Mouse (Mus musculus): ENCODE data around the gene Etv6. TPM values are rescaled to one million over a fixed set of nuclear protein-coding genes. Genes with fewer than 3 reads are reported as not detected.

Etv6 gene
- polyA plus RNA-seq, 1 experiment, result 13.5 TPM

DNA sequence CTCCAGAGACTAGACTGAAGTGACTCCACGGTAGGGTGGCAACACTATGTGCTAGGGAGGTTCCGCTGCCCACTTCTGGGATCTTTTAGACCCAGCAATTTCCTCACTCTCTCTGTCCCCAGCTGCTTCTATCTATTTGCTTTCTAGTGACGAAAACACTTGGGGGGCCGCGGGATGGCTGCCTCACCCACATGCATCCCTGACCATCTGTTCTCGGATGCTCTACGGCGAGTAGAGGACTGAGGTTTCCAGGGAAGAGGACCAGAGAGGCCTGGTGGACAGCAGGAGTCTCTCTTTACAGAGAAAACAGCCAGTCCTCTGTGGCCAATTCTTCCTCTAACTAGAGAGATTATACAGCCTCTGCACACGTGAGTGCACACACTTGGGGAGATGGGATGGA is 43.6 kb downstream of the Etv6 start:
- TF ChIP-seq POLR2A (IDR thresholded peaks at IDR 0.05; ENCODE audit: borderline replicate concordance, extremely low read depth, insufficient read depth, insufficient read length, poor library complexity, severe bottlenecking), result no peak
- no peak for TF ChIP-seq CTCF (IDR thresholded peaks at IDR 0.05; ENCODE audit: borderline replicate concordance, extremely low read depth, insufficient read depth, insufficient read length)
- DNase-seq (ENCODE audit: low read depth), result no peak

DNA sequence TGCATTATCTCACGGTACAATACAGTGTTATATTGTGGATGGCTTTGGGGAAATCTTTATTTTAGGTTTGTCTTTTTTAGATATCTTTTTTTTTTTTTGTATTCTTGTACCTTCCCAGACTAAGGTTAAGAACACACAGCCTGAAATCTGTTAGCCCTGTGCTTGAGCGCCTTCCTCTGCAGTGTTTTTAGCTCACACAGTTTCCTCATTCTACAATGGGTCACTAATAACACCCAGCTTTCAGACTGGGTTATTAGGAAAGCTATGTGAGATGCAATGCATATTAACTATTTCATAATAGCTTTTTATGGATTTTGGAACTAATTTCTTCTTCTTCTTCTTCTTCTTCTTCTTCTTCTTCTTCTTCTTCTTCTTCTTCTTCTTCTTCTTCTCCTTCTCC is 44.1 kb downstream of the Etv6 start:
- TF ChIP-seq POLR2A (IDR thresholded peaks at IDR 0.05; ENCODE audit: borderline replicate concordance, extremely low read depth, insufficient read depth, insufficient read length, poor library complexity, severe bottlenecking) (no peak), CTCF (IDR thresholded peaks at IDR 0.05; ENCODE audit: borderline replicate concordance, extremely low read depth, insufficient read depth, insufficient read length) (no peak)
- no peak for DNase-seq (ENCODE audit: low read depth)

DNA sequence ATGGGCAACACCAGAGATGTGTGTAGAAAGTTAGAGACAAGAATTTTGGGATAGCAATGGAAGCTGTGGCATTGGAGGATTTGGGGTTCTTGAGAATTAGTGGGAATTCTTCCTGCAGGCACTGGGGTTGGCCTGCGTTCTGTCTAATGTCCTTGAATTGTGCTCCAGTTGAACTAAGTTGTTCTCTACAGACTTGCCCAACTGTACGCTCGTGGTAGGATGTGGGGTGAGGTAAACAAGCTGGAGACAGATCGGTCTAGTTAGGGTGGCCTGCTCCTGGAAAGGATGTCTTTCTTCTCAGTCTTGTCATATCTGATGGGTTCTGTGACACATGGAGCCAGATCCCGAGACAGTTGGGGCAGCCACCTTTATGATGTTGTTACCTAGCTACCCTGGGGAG is 45.4 kb downstream of the Etv6 start:
- DNase-seq (ENCODE audit: low read depth), result no peak
- TF ChIP-seq CTCF (IDR thresholded peaks at IDR 0.05; ENCODE audit: borderline replicate concordance, extremely low read depth, insufficient read depth, insufficient read length) (no peak), POLR2A (IDR thresholded peaks at IDR 0.05; ENCODE audit: borderline replicate concordance, extremely low read depth, insufficient read depth, insufficient read length, poor library complexity, severe bottlenecking) (no peak)

DNA sequence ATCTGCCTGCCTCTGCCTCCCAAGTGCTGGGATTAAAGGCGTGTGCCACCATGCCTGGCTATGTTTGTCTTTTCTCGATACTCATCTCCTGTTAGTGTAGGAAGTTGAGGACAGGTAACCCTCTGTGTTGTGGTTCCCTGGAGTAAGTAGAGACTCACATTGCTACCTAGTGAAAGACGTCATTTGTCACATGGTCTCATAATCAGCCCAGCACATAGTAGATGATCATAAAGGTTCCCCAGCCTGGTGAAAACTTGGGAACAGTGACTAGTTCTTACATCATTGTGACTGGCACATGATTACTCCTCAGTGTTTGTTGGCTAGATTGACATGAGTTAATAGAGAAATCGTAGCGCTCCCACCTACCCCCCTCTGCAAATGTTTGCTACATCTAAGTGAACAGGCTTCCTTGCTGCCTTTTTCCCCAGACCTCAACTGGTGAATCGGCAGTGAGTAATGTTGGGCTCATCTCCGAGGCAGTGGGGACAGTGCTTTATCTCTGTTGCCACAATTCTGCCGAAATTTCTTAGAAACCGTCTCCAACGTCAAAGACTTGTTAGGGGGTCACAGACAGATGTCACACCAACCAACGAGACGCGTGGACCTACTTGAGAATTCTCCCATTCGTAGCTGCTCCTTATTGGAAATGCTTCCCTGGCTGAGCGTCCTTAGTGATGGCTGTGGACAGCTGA is 46.9 kb downstream of the Etv6 start:
- TF ChIP-seq CTCF (IDR thresholded peaks at IDR 0.05; ENCODE audit: borderline replicate concordance, extremely low read depth, insufficient read depth, insufficient read length) (no peak), POLR2A (IDR thresholded peaks at IDR 0.05; ENCODE audit: borderline replicate concordance, extremely low read depth, insufficient read depth, insufficient read length, poor library complexity, severe bottlenecking) (no peak)
- no peak for DNase-seq (ENCODE audit: low read depth)

DNA sequence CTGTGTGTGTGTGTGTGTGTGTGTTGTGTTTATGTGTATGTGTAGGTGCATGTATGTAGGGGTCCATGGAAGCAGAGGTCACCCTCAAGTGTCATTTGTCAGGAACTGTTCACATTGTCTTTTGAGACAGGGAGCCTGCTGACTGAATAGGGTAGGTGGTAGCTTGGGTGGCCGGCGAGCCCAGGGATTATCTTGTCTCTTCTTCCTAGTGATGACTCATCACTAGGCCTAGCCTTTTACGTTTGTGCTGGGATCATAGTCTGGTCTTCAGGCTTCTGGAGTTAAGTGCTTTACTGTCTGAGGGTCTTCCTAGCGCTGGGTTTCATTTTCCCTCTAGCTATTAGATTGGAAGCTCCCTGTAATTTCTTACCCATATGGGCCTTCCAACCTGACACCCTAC is 47.9 kb downstream of the Etv6 start:
- no peak for DNase-seq (ENCODE audit: low read depth)
- TF ChIP-seq POLR2A (IDR thresholded peaks at IDR 0.05; ENCODE audit: borderline replicate concordance, extremely low read depth, insufficient read depth, insufficient read length, poor library complexity, severe bottlenecking), result no peak

DNA sequence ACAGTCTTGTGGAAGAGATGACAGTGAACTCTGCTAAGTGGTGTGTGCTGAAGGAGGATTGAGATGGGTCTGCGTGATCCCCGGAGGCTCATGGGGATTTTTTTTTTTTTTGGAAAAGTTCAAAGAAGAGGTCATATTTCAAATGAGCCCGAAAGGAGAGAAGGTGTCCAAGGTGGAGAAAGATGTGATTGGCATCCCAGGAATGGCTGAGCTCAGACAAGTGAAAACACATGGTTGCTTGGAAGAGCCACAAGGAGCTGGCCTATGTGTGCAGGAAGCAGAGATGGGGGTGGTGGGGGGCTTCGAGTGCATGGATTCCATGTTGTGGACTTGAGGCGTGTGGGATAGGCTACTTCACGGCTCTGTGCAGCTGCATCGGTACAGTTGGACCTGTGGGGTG is 50.9 kb downstream of the Etv6 start:
- no peak for DNase-seq (ENCODE audit: low read depth)
- TF ChIP-seq POLR2A (IDR thresholded peaks at IDR 0.05; ENCODE audit: borderline replicate concordance, extremely low read depth, insufficient read depth, insufficient read length, poor library complexity, severe bottlenecking), result no peak
- TF ChIP-seq CTCF (IDR thresholded peaks at IDR 0.05; ENCODE audit: borderline replicate concordance, extremely low read depth, insufficient read depth, insufficient read length), result no peak

DNA sequence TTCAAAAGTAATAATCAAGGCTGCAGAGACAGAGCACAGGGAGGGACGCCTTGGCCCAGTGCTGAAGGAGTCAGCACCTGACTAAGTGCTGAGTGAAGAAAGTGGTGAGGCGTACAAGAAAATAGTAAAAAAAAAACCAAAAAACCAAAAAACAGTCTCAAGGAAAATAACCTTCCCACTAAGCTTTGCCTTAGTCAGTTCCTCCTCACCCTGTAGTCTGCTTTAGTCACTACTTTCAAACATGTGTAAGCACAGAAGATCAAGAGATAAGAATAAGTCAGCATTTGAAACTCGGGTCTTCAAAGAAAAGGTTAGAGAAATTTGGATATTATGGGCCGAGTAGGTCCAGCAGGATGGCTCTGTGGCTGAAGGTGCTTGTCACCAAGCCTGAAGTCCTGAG is 52.2 kb downstream of the Etv6 start:
- no peak for TF ChIP-seq POLR2A (IDR thresholded peaks at IDR 0.05; ENCODE audit: borderline replicate concordance, extremely low read depth, insufficient read depth, insufficient read length, poor library complexity, severe bottlenecking)
- TF ChIP-seq CTCF (IDR thresholded peaks at IDR 0.05; ENCODE audit: borderline replicate concordance, extremely low read depth, insufficient read depth, insufficient read length), result no peak
- DNase-seq (ENCODE audit: low read depth), result no peak

DNA sequence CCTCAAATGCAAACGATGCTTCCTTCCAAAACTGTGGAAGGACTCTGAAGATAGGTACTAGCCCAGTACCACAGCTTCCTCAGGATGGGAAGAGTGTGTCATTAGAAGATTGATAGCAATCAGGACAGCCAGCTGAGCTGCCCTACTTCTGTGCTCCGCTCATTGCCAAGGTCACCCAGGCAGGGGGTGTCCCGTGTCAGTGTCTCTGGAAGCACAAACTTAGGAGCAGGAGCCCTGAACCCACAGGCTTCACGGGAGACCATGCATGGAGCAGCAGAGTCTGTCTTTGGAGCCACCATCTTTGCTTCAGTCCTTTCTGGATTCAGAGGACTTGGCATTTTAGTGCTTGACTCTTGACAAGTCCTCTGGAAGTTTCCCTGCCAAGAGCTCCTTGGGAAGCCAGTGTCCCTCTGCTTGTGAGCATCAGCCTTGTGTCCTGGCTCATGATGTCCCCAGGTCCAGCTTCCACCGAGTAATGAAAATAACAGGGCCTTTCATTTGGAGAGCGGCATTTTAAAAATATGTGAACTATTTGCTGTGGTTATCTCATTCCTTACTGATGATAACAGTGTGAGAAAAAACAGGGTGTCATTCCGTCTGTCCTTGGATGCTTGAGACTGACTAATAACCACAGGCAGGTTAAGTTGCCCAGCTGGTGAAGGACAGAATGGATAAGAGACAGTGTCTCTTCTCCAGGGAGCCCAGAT is 54.3 kb downstream of the Etv6 start:
- DNase-seq (ENCODE audit: low read depth), result no peak
- TF ChIP-seq CTCF (IDR thresholded peaks at IDR 0.05; ENCODE audit: borderline replicate concordance, extremely low read depth, insufficient read depth, insufficient read length) (no peak), POLR2A (IDR thresholded peaks at IDR 0.05; ENCODE audit: borderline replicate concordance, extremely low read depth, insufficient read depth, insufficient read length, poor library complexity, severe bottlenecking) (no peak)

DNA sequence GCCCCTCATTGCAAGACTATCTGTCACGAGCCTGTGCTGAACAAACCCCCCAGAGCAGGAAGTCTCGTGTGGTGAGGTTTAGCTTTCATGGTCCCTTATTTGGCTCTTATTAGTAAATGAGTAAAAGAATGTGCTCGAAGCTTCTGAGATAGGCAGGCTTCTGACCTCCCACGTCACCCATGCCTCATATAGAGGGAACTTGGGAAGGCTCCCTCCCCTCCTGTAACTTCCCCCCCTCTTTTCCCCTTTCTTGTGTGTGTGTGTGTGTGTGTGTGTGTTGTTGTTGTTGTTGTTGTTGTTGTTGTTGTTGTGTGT is 54.8 kb downstream of the Etv6 start:
- no peak for TF ChIP-seq CTCF (IDR thresholded peaks at IDR 0.05; ENCODE audit: borderline replicate concordance, extremely low read depth, insufficient read depth, insufficient read length)
- no peak for TF ChIP-seq POLR2A (IDR thresholded peaks at IDR 0.05; ENCODE audit: borderline replicate concordance, extremely low read depth, insufficient read depth, insufficient read length, poor library complexity, severe bottlenecking)
- no peak for DNase-seq (ENCODE audit: low read depth)

DNA sequence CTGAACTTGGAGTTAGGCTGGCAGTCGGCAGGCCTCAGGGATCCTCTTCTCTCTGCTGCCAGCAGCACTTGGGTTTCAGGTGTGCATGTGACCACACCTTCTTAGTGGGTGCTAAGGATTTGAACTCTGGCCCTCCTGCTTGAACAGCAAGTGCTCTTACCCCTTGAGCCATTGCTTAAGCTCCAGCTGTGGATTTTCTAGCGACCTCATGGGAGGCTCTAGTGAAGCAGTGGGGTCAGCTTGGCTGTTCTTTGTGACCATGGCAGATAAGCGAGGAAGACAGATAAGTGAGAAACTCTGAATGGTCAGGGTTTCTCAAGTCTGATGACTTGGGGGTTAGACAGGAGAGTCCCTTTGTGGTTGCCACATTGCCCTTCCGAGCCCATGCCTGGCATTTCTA is 55.4 kb downstream of the Etv6 start:
- no peak for TF ChIP-seq CTCF (IDR thresholded peaks at IDR 0.05; ENCODE audit: borderline replicate concordance, extremely low read depth, insufficient read depth, insufficient read length)
- no peak for DNase-seq (ENCODE audit: low read depth)

DNA sequence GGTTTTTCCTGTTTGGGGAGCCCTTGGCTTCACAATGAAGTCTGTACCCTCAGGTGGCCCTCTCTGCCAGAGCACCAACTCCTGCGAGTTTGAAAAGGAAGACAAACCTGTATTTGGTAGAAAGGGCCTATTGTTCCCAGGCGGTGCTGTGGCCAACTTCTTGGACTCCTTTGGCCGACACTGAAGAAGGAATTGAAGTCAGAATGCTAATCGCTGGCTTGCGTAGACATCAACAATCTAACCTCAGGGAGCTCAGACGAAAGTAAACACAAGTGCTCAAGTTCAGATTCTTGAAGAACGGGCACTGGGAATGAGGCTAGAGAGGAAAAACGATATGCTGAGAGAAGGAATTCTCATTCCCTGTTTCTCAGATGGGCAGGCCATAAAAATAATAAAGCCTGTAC is 55.9 kb downstream of the Etv6 start:
- TF ChIP-seq CTCF (IDR thresholded peaks at IDR 0.05; ENCODE audit: borderline replicate concordance, extremely low read depth, insufficient read depth, insufficient read length) (no peak), POLR2A (IDR thresholded peaks at IDR 0.05; ENCODE audit: borderline replicate concordance, extremely low read depth, insufficient read depth, insufficient read length, poor library complexity, severe bottlenecking) (no peak)
- no peak for DNase-seq (ENCODE audit: low read depth)

DNA sequence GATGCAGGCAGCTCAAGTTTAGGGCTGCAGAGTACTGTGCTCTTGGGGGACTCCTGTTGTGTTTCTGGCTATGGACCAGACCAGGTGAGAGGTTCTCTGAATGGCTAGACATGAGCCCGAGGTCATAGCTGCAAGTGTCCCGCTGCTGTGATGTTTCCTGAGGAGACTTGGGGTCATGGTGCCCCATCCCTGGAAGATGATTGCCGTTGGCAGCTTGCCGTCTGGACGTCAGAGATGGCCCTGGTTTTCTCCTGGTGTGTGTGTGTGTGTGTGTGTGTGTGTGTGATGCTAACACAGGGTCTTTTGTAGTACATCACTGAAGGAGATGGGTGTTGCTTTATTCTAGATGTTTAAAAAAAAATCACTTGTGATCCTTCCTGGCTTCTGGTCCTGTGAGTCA is 58.6 kb downstream of the Etv6 start:
- no peak for DNase-seq (ENCODE audit: low read depth)
- TF ChIP-seq CTCF (IDR thresholded peaks at IDR 0.05; ENCODE audit: borderline replicate concordance, extremely low read depth, insufficient read depth, insufficient read length) (no peak), POLR2A (IDR thresholded peaks at IDR 0.05; ENCODE audit: borderline replicate concordance, extremely low read depth, insufficient read depth, insufficient read length, poor library complexity, severe bottlenecking) (no peak)
